In genomic region chr10:19086995-19087394, GRCm38 (mm10) we compare ENCODE assay signal across 26 mouse cellular contexts.
"Had no signal": no experiment of that assay in that cellular context is flagged by ENCODE, and none has a peak within 500 bp of the region (broad histone marks: within the 10 kb centered on the region; RNA-seq: fewer than 3 reads in every experiment).

No protein-coding gene starts in this region.

- H3K4me1 ChIP-seq: heart, embryonic 13.5 days; heart, embryonic 15.5 days; hindbrain, embryonic 13.5 days; hindbrain, embryonic 15.5 days; intestine, embryonic 15.5 days had no signal

- H3K9ac ChIP-seq: heart, embryonic 13.5 days; heart, embryonic 15.5 days; hindbrain, embryonic 13.5 days; hindbrain, embryonic 15.5 days; intestine, embryonic 15.5 days; limb, embryonic 13.5 days; limb, embryonic 15.5 days had no signal

- ATAC-seq: hindbrain, postnatal 0 days; inflammation-experienced regulatory T-cells, adult 6 months; intestine, embryonic 15.5 days; intestine, postnatal 0 days had no signal

- H3K27ac ChIP-seq: heart, adult 2 months; heart, embryonic 13.5 days; heart, embryonic 15.5 days; hindbrain, embryonic 13.5 days; hindbrain, embryonic 15.5 days; hindbrain, postnatal 0 days; intestine, embryonic 15.5 days; kidney, postnatal 0 days; limb, embryonic 13.5 days; limb, embryonic 15.5 days had no signal

- H3K9me3 ChIP-seq: heart, embryonic 13.5 days; heart, embryonic 15.5 days; hindbrain, embryonic 13.5 days; hindbrain, embryonic 15.5 days; intestine, embryonic 15.5 days; limb, embryonic 13.5 days; limb, embryonic 15.5 days had no signal

- H3K4me2 ChIP-seq: heart, embryonic 11.5 days; heart, embryonic 13.5 days; heart, embryonic 15.5 days; hindbrain, embryonic 13.5 days; hindbrain, embryonic 15.5 days; intestine, embryonic 15.5 days; limb, embryonic 13.5 days; limb, embryonic 15.5 days; liver, embryonic 11.5 days had no signal

- DNase-seq: gastrocnemius, postnatal 14 days; gastrocnemius, postnatal 36 days; heart, adult 11 months; heart, adult 2 months; heart, postnatal 14 days; heart, postnatal 36 days; kidney, adult 18-20 months; kidney, adult 8-10 months; kidney, postnatal 14 days; kidney, postnatal 36 days; layer of hippocampus, adult 9-11 months; layer of hippocampus, postnatal 36 days; left cerebral cortex, postnatal 4 days had no signal

- H3K27me3 ChIP-seq: heart, embryonic 13.5 days; heart, embryonic 15.5 days; hindbrain, embryonic 13.5 days; hindbrain, embryonic 15.5 days; intestine, embryonic 15.5 days; limb, embryonic 13.5 days; limb, embryonic 15.5 days had no signal

- H3K36me3 ChIP-seq: heart, embryonic 13.5 days; heart, embryonic 15.5 days; hindbrain, embryonic 13.5 days; hindbrain, embryonic 15.5 days; intestine, embryonic 15.5 days; limb, embryonic 13.5 days; limb, embryonic 15.5 days had no signal

- H3K4me3 ChIP-seq: heart, adult 2 months; heart, embryonic 13.5 days; heart, embryonic 15.5 days; hindbrain, embryonic 13.5 days; hindbrain, embryonic 15.5 days; intestine, embryonic 15.5 days; limb, embryonic 13.5 days; limb, embryonic 15.5 days had no signal
